Mouse (Mus musculus) liver, embryonic 11.5 days (tissue): ENCODE results near the gene Rilp. TPM values are rescaled to one million over a fixed set of nuclear protein-coding genes. Genes with fewer than 3 reads are reported as not detected.

Experiments
- ATAC-seq: fragments of 200-750 bp; cut with Nextera tagmentation; replicated peaks from 2 replicates; pipeline ENCODE4 v1.8.0; 2017; ENCODE audit warnings: moderate number of reproducible peaks, mild to moderate bottlenecking, moderate TSS enrichment, moderate library complexity; ENCODE audit not compliant: low FRiP score
- DNase-seq: peaks from one replicate; pipeline ENCODE4 v3.0.0-alpha.2; 2017; ENCODE audit warnings: low spot score
- H3K27ac ChIP-seq: fragments of 300-500 bp; sonication (generic); 2 replicates; pipeline ENCODE4 v1.5.1; 2014; ENCODE audit warnings: mild to moderate bottlenecking, low read depth, low read length, control low read depth
- H3K27me3 ChIP-seq: fragments of 300-500 bp; sonication (generic); replicated peaks from 2 replicates; pipeline ENCODE4 v1.6.1; 2014; ENCODE audit warnings: low read length, mixed read lengths; ENCODE audit not compliant: control insufficient read depth, insufficient read depth
- H3K36me3 ChIP-seq: fragments of 300-500 bp; sonication (generic); 2 replicates; pipeline ENCODE4 v1.6.1; 2014; ENCODE audit warnings: mild to moderate bottlenecking, low read length, moderate library complexity, mixed read lengths; ENCODE audit not compliant: control insufficient read depth, insufficient read depth
- H3K4me1 ChIP-seq: fragments of 300-500 bp; sonication (generic); replicated peaks from 2 replicates; pipeline ENCODE4 v1.6.1; 2014; ENCODE audit warnings: low read length, mixed read lengths; ENCODE audit not compliant: control insufficient read depth, insufficient read depth
- H3K4me2 ChIP-seq: fragments of 300-500 bp; sonication (generic); 2 replicates; pipeline ENCODE4 v1.6.1; 2014; ENCODE audit warnings: mild to moderate bottlenecking, control low read depth, moderate library complexity
- H3K4me3 ChIP-seq: fragments of 300-500 bp; sonication (generic); 2 replicates; pipeline ENCODE4 v1.5.1; 2014; ENCODE audit warnings: low read depth, low read length, control low read depth
- H3K9ac ChIP-seq: fragments of 300-500 bp; sonication (generic); 2 replicates; pipeline ENCODE4 v1.6.1; 2014; ENCODE audit warnings: low read depth, low read length, control low read depth
- H3K9me3 ChIP-seq: fragments of 300-500 bp; sonication (generic); 2 replicates; pipeline ENCODE4 v1.6.1; 2016; ENCODE audit warnings: low read length, inconsistent platforms, mixed read lengths; ENCODE audit not compliant: control insufficient read depth
- WGBS: fragments of 180-500 bp; shearing (Covaris S2); extraction: QIAGEN DNeasy Blood & Tissue Kit; methylation state at CpG from one replicate; pipeline ENCODE4 v1.1.7; 2014; 5-methylcytosine and 5-hydroxymethylcytosine counted together
- polyA plus RNA-seq: library from polyadenylated mRNA; unstranded; fragments of >200 nt; fragmentation: Nextera tagmentation; extraction: Ambion mirVana; gene quantifications from 2 replicates; pipeline ENCODE4 v1.2.1, GENCODE M21; 2014

Gene Rilp
- polyA plus RNA-seq = 1.2 and 1.5 TPM in 2 replicates

GRCm38 (mm10) chr11:75509741-75510626, at the start of gene Rilp:
Gene Rilp, plus strand, starts transcription at chr11:75510094.
- DNase-seq (peak; percentile 83), ATAC-seq (peak; percentile 73)
- H3K4me3 ChIP-seq = peak within 1 kb of the TSS; percentile 65
- H3K27ac ChIP-seq = peak within 1 kb of the TSS; percentile 79
- no peaks in the 10 kb centered on the region for H3K9me3 ChIP-seq
- peaks cover 20% of the 10 kb centered on the region for H3K4me1 ChIP-seq
- no peaks in the 10 kb centered on the region for H3K27me3 ChIP-seq
- peaks cover 34% of the 10 kb centered on the region for H3K36me3 ChIP-seq
- peak within 1 kb of the TSS; percentile 100 for H3K4me2 ChIP-seq
- peak within 1 kb of the TSS; percentile 73 for H3K9ac ChIP-seq
- 4% methylated on average over 43 of the region's 43 CpGs for WGBS

GRCm38 (mm10) chr11:75460103-75460843, 49.6 kb upstream of the Rilp start:
- H3K36me3 ChIP-seq = peaks cover 7% of the 10 kb centered on the region
- WGBS = under 1% methylated on average over 19 of the region's 19 CpGs
- peaks cover 45% of the 10 kb centered on the region for H3K4me1 ChIP-seq
- H3K4me3 ChIP-seq = peak overlapping the region; percentile 83
- ATAC-seq (peak; percentile 53), DNase-seq (peak; percentile 85)
- H3K27me3 ChIP-seq = no peaks in the 10 kb centered on the region
- H3K9me3 ChIP-seq = no peaks in the 10 kb centered on the region
- H3K4me2 ChIP-seq = peak overlapping the region; percentile 94
- H3K9ac ChIP-seq = peak overlapping the region; percentile 65
- H3K27ac ChIP-seq = peak overlapping the region; percentile 96

GRCm38 (mm10) chr11:75460844-75461742, 48.8 kb upstream of the Rilp start, which contains the start of gene Tlcd2:
Gene Tlcd2, plus strand, starts transcription at chr11:75461715.
- Histone ChIP-seq H3K36me3 (peaks cover 15% of the 10 kb centered on the region), H3K27me3 (no peaks in the 10 kb centered on the region), H3K27ac (peak within 1 kb of the TSS; percentile 98), H3K4me1 (peaks cover 44% of the 10 kb centered on the region), H3K9ac (peak within 1 kb of the TSS; percentile 68), H3K4me2 (peak within 1 kb of the TSS; percentile 94), H3K9me3 (no peaks in the 10 kb centered on the region), H3K4me3 (peak within 1 kb of the TSS; percentile 83)
- DNase-seq (peak; percentile 96), ATAC-seq (peak; percentile 88)
- WGBS = under 1% methylated on average over 46 of the region's 46 CpGs

GRCm38 (mm10) chr11:75461743-75462252, 48.1 kb upstream of the Rilp start:
- Histone ChIP-seq H3K4me1 (peaks cover 44% of the 10 kb centered on the region), H3K9me3 (no peaks in the 10 kb centered on the region; the same call in 1 of the 2 replicates), H3K4me2 (peak overlapping the region; percentile 93), H3K27ac (peak overlapping the region; percentile 98), H3K27me3 (no peaks in the 10 kb centered on the region), H3K9ac (peak overlapping the region; percentile 68), H3K4me3 (peak overlapping the region; percentile 83), H3K36me3 (peaks cover 17% of the 10 kb centered on the region)
- ATAC-seq (peak; percentile 1; the same call in 1 of the 2 replicates), DNase-seq (peak; percentile 50)
- under 1% methylated on average over 30 of the region's 30 CpGs for WGBS

- 4% methylated on average over 14 of the region's 16 CpGs for WGBS
- peaks cover 44% of the 10 kb centered on the region for H3K4me1 ChIP-seq
Measured at GRCm38 (mm10) chr11:75462253-75462783, 47.6 kb upstream of the Rilp start.

GRCm38 (mm10) chr11:75462865-75463336, 47.0 kb upstream of the Rilp start:
- peak overlapping the region; percentile 68 for H3K9ac ChIP-seq
- peak overlapping the region; percentile 93 for H3K4me2 ChIP-seq
- 5% methylated on average over 9 of the region's 9 CpGs for WGBS
- ATAC-seq (peak; percentile 65), DNase-seq (peak; percentile 89)
- peaks cover 18% of the 10 kb centered on the region for H3K36me3 ChIP-seq
- peaks cover 46% of the 10 kb centered on the region for H3K4me1 ChIP-seq
- H3K27me3 ChIP-seq = no peaks in the 10 kb centered on the region
- peak overlapping the region; percentile 83 for H3K4me3 ChIP-seq
- peak overlapping the region; percentile 98 for H3K27ac ChIP-seq
- no peaks in the 10 kb centered on the region; the same call in 1 of the 2 replicates for H3K9me3 ChIP-seq

More at GRCm38 (mm10) chr11:75462253-75462783, 47.6 kb upstream of the Rilp start:
- ATAC-seq = peak; percentile 38
- Histone ChIP-seq H3K27me3 (no peaks in the 10 kb centered on the region), H3K4me3 (peak overlapping the region; percentile 83), H3K9ac (peak overlapping the region; percentile 68), H3K4me2 (peak overlapping the region; percentile 93), H3K9me3 (no peaks in the 10 kb centered on the region; the same call in 1 of the 2 replicates), H3K36me3 (peaks cover 18% of the 10 kb centered on the region), H3K27ac (peak overlapping the region; percentile 98)
- peak; percentile 69 for DNase-seq

GRCm38 (mm10) chr11:75463624-75464023, 46.3 kb upstream of the Rilp start:
- 73% methylated on average over 4 of the region's 4 CpGs for WGBS
- ATAC-seq = no peak
- no peaks in the 10 kb centered on the region for H3K27me3 ChIP-seq

More at GRCm38 (mm10) chr11:75463624-75464023, 46.3 kb upstream of the Rilp start:
- Histone ChIP-seq H3K4me1 (peaks cover 43% of the 10 kb centered on the region), H3K9me3 (no peaks in the 10 kb centered on the region; the same call in 1 of the 2 replicates), H3K9ac (peak overlapping the region; percentile 31; the same call in 1 of the 2 replicates), H3K36me3 (peaks cover 18% of the 10 kb centered on the region), H3K4me3 (peak overlapping the region; percentile 83), H3K27ac (peak overlapping the region; percentile 98), H3K4me2 (peak overlapping the region; percentile 93)
- peak; percentile 29 for DNase-seq
